Mouse (Mus musculus): ENCODE measurements around the gene Clasrp. TPM values are rescaled to one million over a fixed set of nuclear protein-coding genes. Genes with fewer than 3 reads are reported as not detected.

Gene Clasrp
- polyA plus RNA-seq, 1 experiment from 2014 or later, result 19.0 TPM

DNA sequence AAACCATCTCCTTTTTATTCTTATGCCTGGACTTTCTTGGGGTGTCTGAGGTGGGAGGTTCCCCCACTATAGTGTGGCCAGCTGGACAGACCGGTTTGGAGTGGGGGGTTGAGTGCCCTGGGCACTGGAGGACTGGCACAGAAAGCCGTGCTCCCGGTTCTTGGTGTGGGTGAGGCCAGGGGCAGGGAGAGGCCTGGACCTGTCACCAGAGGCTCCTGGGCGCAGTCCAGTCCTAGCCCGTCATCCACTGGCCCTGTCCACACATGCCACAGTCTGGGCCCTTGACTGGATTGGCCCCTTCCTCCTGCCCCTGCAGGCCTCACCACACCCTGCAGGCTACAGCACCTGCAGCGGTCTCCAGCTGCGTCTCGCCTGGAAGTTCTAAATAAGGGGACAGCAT, 23.7 kb downstream of the Clasrp start:
- peaks cover 19% of the 10 kb centered on the region for H3K36me3 ChIP-seq (ENCODE audit: control insufficient read depth, insufficient read depth, low read length)
- no peak for DNase-seq (ENCODE audit: low spot score)
- 72% methylated on average over 8 of the region's 8 CpGs for WGBS

DNA sequence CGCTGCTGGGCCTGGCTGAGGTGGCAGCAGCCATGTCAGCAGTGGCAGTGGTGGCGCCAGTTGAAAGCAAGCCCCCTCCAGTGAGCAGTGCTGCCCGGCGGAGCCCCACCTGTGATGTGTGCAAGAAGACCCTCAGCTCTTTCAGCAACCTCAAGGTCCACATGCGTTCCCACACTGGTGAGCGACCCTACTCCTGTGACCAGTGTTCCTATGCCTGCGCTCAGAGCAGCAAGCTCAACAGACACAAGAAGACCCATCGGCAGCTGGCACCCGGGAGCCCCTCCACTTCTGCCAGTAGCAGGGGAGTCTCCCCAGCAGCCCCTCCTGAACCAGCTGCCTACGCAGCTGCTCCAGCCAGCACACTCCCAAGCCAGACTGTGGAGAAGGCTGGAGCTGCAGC, 24.5 kb downstream of the Clasrp start:
- Histone ChIP-seq H3K9ac (ENCODE audit: low read length) (no peak overlapping the region), H3K36me3 (ENCODE audit: control insufficient read depth, insufficient read depth, low read length) (peaks cover 14% of the 10 kb centered on the region), H3K27me3 (ENCODE audit: control insufficient read depth, insufficient read depth, low read length) (no peaks in the 10 kb centered on the region), H3K4me2 (replicated peaks; ENCODE audit: low read depth) (no peak overlapping the region), H3K4me1 (replicated peaks; ENCODE audit: control insufficient read depth, insufficient read depth) (peaks cover 7% of the 10 kb centered on the region), H3K4me3 (ENCODE audit: low read depth, low read length) (no peak overlapping the region), H3K9me3 (ENCODE audit: control insufficient read depth, low read length) (no peaks in the 10 kb centered on the region), H3K27ac (replicated peaks) (peak overlapping the region; percentile 61)
- ATAC-seq (ENCODE audit: low FRiP score, low TSS enrichment), result no peak
- DNase-seq (ENCODE audit: low spot score), result no peak
- WGBS, result 87% methylated on average over 10 of the region's 10 CpGs
- TF ChIP-seq CTCF (IDR thresholded peaks at IDR 0.05; ENCODE audit: low read depth), result no peak
- TF ChIP-seq EP300 (optimal IDR thresholded peaks at IDR 0.05), result no peak

More for the DNA sequence above, 23.7 kb downstream of the Clasrp start:
- no peaks in the 10 kb centered on the region for H3K27me3 ChIP-seq (ENCODE audit: control insufficient read depth, insufficient read depth, low read length)
- H3K4me3 ChIP-seq (ENCODE audit: low read depth, low read length), result no peak overlapping the region
- H3K9me3 ChIP-seq (ENCODE audit: control insufficient read depth, low read length), result no peaks in the 10 kb centered on the region
- H3K9ac ChIP-seq (ENCODE audit: low read length), result no peak overlapping the region
- peaks cover 7% of the 10 kb centered on the region for H3K4me1 ChIP-seq (replicated peaks; ENCODE audit: control insufficient read depth, insufficient read depth)
- ATAC-seq (ENCODE audit: low FRiP score, low TSS enrichment), result peak; percentile 48
- no peak overlapping the region for H3K4me2 ChIP-seq (replicated peaks; ENCODE audit: low read depth)
- TF ChIP-seq CTCF (IDR thresholded peaks at IDR 0.05; ENCODE audit: low read depth) (0 out of 2 replicates have a peak, but pooled peaks have one; percentile 6), EP300 (optimal IDR thresholded peaks at IDR 0.05) (no peak)
- peak overlapping the region; percentile 61 for H3K27ac ChIP-seq (replicated peaks)

DNA sequence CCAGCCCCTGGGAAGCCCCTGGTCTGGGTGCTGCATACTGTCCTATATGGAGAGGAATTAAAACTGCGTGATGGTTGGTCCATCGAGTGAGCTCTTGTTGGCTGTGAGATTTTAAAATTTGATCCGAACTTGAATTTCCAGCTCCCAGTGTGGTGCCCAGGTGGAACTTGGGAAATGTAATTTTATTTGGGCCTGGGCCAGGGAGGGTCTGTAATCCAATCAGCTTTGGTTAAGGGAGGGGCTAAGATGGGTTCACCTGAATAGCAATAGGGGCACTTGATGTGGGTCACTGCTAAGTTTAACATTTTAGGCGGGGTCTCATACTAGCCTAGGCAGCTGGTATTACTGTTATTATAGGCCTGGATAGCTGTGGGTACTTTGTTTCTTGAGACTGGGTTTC, 25.9 kb downstream of the Clasrp start:
- ATAC-seq (ENCODE audit: low FRiP score, low TSS enrichment), result no peak
- Histone ChIP-seq H3K9ac (ENCODE audit: low read length) (no peak overlapping the region), H3K9me3 (ENCODE audit: control insufficient read depth, low read length) (no peaks in the 10 kb centered on the region), H3K27ac (replicated peaks) (0 out of 2 replicates have a peak overlapping the region, but pooled peaks have one; percentile 18), H3K36me3 (ENCODE audit: control insufficient read depth, insufficient read depth, low read length) (peaks cover under 1% of the 10 kb centered on the region; the same call in 1 of the 2 replicates), H3K4me3 (ENCODE audit: low read depth, low read length) (0 out of 2 replicates have a peak overlapping the region, but pooled peaks have one; percentile 42), H3K4me1 (replicated peaks; ENCODE audit: control insufficient read depth, insufficient read depth) (peaks cover 7% of the 10 kb centered on the region), H3K27me3 (ENCODE audit: control insufficient read depth, insufficient read depth, low read length) (no peaks in the 10 kb centered on the region), H3K4me2 (replicated peaks; ENCODE audit: low read depth) (peak overlapping the region; percentile 71; the same call in 1 of the 2 replicates)
- WGBS, result 57% methylated on average over 4 of the region's 4 CpGs
- DNase-seq (ENCODE audit: low spot score), result no peak
- TF ChIP-seq EP300 (optimal IDR thresholded peaks at IDR 0.05) (no peak), CTCF (IDR thresholded peaks at IDR 0.05; ENCODE audit: low read depth) (no peak)

DNA sequence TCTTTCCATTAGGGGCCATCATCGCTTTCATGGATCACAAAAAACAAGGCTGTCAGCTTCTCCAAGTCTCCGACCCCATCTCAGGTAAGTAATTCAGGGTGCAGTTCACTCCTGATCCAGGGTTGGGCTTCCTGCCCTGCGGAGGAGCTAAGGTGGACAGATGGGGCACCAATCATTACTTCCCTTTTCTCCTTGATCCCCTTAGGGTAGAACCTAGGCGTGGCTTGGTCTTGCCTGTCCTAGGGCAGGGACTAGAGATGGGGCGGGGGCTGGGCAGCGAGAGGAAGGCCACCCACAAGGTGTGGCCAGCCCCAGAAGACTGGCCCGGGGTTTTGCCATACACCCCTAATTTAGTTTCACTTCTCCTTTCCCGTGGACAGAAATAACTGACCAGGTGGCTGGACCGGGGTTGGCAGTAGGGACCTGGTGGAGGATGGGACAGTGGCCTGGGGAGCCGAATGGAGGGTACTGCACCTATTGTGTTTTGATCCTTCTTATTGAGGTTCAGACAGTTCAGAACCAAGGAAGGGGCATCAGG, 26.3 kb downstream of the Clasrp start:
- peak overlapping the region; percentile 71 for H3K4me2 ChIP-seq (replicated peaks; ENCODE audit: low read depth)
- no peak for ATAC-seq (ENCODE audit: low FRiP score, low TSS enrichment)
- peaks cover 7% of the 10 kb centered on the region for H3K4me1 ChIP-seq (replicated peaks; ENCODE audit: control insufficient read depth, insufficient read depth)
- H3K27me3 ChIP-seq (ENCODE audit: control insufficient read depth, insufficient read depth, low read length), result no peaks in the 10 kb centered on the region
- WGBS, result 15% methylated on average over 10 of the region's 10 CpGs
- peak overlapping the region; percentile 18; the same call in 1 of the 2 replicates for H3K27ac ChIP-seq (replicated peaks)
- DNase-seq (ENCODE audit: low spot score), result no peak
- no peaks in the 10 kb centered on the region for H3K9me3 ChIP-seq (ENCODE audit: control insufficient read depth, low read length)
- no peaks in the 10 kb centered on the region for H3K36me3 ChIP-seq (ENCODE audit: control insufficient read depth, insufficient read depth, low read length)
- TF ChIP-seq EP300 (optimal IDR thresholded peaks at IDR 0.05), result no peak
- no peak for TF ChIP-seq CTCF (IDR thresholded peaks at IDR 0.05; ENCODE audit: low read depth)
- peak overlapping the region; percentile 52; the same call in 1 of the 2 replicates for H3K9ac ChIP-seq (ENCODE audit: low read length)
- H3K4me3 ChIP-seq (ENCODE audit: low read depth, low read length), result peak overlapping the region; percentile 42

DNA sequence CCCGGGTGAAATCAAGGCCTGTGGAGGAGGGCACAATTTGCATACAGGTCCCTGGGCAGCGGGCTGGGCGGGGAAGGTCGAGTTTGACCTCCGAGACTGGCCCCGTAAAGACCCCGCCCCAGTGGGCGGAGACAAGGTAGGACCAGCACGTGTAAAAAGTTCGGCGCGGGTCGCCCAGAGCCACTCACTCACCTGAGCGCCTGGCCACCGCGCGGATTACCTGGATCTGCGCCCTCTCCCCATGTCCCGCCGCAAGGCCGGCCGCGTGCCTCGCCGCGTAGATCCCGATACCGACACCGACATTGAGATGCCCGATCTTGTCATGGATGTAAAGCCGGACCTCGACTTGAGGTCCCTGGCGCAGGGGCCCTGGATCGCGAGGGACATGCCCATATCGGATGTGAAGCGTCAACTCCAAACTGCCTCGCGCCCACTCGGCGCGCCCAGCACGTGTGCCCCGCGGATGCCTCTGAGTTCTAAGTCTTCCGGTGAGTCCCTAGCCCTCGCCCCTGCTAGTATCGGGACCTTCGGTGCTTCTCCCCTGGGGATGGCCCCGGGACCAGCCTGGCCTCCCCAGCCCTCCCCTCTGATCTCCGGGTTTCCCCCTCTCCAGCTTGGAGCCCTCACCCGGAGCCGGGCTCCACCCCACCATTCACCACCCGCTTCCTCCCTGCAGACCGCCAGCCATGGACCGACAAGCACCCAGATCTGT, 27.0 kb downstream of the Clasrp start, which contains the start of the genes Zfp296 and Gemin7:
Zfp296 (plus strand) TSS at position 147 of the 712 bp plus-strand sequence.
Gemin7 (minus strand) TSS at position 455 of the 712 bp plus-strand sequence.
- peak within 1 kb of the TSS; percentile 52 for H3K9ac ChIP-seq (ENCODE audit: low read length)
- H3K9me3 ChIP-seq (ENCODE audit: control insufficient read depth, low read length), result no peaks in the 10 kb centered on the region
- H3K36me3 ChIP-seq (ENCODE audit: control insufficient read depth, insufficient read depth, low read length), result no peaks in the 10 kb centered on the region
- H3K27me3 ChIP-seq (ENCODE audit: control insufficient read depth, insufficient read depth, low read length), result no peaks in the 10 kb centered on the region
- WGBS, result 2% methylated on average over 52 of the region's 56 CpGs
- H3K4me1 ChIP-seq (replicated peaks; ENCODE audit: control insufficient read depth, insufficient read depth), result peaks cover 7% of the 10 kb centered on the region
- peak; percentile 41 for DNase-seq (ENCODE audit: low spot score)
- H3K27ac ChIP-seq (replicated peaks), result peak within 1 kb of the TSS; percentile 30; the same call in 1 of the 2 replicates
- TF ChIP-seq CTCF (IDR thresholded peaks at IDR 0.05; ENCODE audit: low read depth) (no peak), EP300 (optimal IDR thresholded peaks at IDR 0.05) (no peak)
- peak within 1 kb of the TSS; percentile 42 for H3K4me3 ChIP-seq (ENCODE audit: low read depth, low read length)
- H3K4me2 ChIP-seq (replicated peaks; ENCODE audit: low read depth), result peak within 1 kb of the TSS; percentile 71
- ATAC-seq (ENCODE audit: low FRiP score, low TSS enrichment), result no peak

DNA sequence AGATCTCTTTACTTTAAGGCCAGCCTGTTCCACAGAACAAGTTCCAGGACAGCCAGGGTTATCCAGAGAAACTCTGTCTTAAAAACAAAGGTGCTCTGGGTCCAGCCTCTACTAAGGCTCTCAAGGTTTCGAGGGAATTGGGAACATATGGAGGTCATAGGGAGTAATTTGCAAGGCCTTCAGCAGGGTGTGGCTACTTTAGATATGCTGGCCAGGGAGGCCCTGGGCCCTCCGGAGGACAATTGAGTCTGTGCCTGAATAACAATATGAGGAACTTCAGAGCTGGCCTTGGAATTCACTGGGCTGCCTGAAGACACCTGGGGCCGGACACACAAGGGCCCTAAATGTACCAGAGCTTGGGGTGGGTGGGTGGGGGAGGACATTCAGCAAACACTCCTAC, 28.7 kb downstream of the Clasrp start:
- Histone ChIP-seq H3K27ac (replicated peaks) (no peak overlapping the region), H3K27me3 (ENCODE audit: control insufficient read depth, insufficient read depth, low read length) (no peaks in the 10 kb centered on the region), H3K36me3 (ENCODE audit: control insufficient read depth, insufficient read depth, low read length) (no peaks in the 10 kb centered on the region), H3K4me1 (replicated peaks; ENCODE audit: control insufficient read depth, insufficient read depth) (peaks cover 7% of the 10 kb centered on the region), H3K9ac (ENCODE audit: low read length) (no peak overlapping the region), H3K4me2 (replicated peaks; ENCODE audit: low read depth) (no peak overlapping the region), H3K9me3 (ENCODE audit: control insufficient read depth, low read length) (no peaks in the 10 kb centered on the region), H3K4me3 (ENCODE audit: low read depth, low read length) (no peak overlapping the region)
- DNase-seq (ENCODE audit: low spot score) (no peak), ATAC-seq (ENCODE audit: low FRiP score, low TSS enrichment) (no peak)
- 66% methylated on average over 3 of the region's 3 CpGs for WGBS
- TF ChIP-seq EP300 (optimal IDR thresholded peaks at IDR 0.05), result no peak
- no peak for TF ChIP-seq CTCF (IDR thresholded peaks at IDR 0.05; ENCODE audit: low read depth)
